Mouse (Mus musculus): ENCODE measurements around the gene Dnajc16. TPM values are rescaled to one million over a fixed set of nuclear protein-coding genes. Genes with fewer than 3 reads are reported as not detected.

Dnajc16 gene
- 10 to 100 TPM; 13.2 to 13.3 TPM for total RNA-seq (2021)
- long read RNA-seq, experiment 1, full-length matches to known transcripts = 5 of 8 reads
- long read RNA-seq, experiment 1, partial matches to known transcripts = 2 of 8 reads
- long read RNA-seq, experiment 1, other reads (novel, unspliced or antisense) = 1 of 8 reads
- long read RNA-seq, experiment 2, full-length matches to known transcripts = 3 of 7 reads
- long read RNA-seq, experiment 2, partial matches to known transcripts = 1 of 7 reads
- long read RNA-seq, experiment 2, other reads (novel, unspliced or antisense) = 3 of 7 reads

DNA sequence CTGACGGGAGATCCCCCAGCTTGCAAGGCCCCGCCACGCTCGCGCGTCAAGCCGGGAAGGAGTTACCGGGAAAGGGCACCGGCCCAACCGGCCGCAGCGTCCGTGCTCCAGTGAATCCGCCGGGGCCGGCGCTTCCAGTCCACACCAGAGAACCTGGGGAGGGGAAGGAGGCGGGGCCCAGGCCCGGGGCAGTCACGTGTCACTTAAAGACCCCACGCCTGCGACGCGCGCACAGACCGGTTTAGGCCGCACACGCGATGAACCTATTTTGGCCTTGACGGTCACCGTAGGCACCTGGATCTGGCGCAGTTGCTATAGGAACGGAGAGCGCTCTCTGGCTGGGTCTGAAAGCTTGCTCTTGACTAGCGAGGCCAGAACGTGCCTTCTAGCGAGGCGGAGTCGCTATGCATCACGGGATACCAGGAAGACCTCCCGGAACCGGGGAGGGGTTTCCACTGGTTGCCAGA, at the start of gene Dnajc16:
Dnajc16 (minus strand) TSS at position 408 of the 467 bp plus-strand sequence.
- peak; percentile 98 for DNase-seq (ENCODE audit: low spot score)

DNA sequence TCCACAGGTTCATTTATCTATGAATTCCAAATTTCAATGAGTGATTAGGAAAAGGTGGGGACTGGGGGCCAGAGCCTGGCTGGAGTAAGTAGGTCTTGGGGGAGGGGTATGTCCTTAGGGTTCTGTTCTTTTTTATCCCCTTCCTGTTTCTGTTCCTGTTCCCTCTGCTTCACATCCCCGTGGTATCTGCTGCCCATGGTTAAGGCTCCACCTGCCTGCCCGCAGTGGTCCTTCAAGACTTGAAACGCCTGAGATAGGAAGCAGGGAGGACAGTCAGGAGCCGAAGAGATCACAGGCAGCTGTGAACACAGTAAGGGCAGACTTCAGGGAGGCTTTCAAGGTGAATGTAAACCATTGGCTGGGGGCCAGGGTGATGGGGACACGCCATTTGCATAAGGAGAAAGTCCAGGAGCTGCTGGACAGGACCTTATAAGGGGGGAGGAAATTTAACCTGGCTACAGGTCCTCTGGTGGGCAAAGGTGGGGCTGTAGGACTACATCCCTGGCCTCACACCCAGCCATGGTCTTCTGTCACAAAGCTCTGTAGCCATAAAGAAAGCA, 43.9 kb upstream of the Dnajc16 start:
- DNase-seq (ENCODE audit: low spot score) = no peak

DNA sequence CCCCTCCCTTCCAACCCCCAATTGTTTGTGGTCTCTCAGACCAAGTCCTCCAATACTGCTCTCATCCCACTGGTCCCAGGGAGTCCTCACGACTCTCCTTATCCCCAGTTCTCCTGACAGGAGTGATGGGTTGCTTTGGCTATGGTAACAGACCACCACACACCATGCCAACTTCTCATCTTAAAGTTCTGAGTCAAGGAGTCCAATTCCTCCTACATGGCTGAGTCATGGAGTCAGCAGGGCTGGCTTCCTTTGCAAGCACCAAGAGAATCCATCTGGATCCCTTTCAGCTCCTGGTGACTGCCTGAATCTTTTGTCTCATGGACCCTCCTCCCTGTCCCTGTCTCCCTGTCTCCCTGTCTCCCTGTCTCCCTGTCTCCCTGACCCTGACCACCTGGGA, 43.2 kb upstream of the Dnajc16 start:
- DNase-seq (ENCODE audit: low spot score) = no peak

DNA sequence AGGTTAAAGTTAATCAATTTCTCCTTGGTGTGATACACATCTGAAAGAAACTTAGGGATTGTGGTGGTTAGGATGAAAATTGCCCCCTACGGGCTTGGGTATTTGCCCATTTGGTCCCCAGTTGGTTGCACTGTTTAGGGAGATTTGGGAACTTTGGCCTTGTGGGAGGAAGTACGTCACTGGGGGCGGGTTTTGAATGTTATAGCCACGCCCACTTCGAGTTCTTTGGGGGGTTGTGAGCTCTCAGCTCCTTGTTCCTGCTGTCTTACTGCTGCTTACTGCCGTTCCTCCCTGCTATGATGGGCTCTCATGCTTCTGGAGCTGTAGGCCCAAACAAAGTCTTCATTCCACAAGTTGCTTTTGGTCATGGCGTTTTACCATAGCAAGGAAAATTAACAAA, 40.6 kb upstream of the Dnajc16 start:
- DNase-seq (ENCODE audit: low spot score) = no peak

DNA sequence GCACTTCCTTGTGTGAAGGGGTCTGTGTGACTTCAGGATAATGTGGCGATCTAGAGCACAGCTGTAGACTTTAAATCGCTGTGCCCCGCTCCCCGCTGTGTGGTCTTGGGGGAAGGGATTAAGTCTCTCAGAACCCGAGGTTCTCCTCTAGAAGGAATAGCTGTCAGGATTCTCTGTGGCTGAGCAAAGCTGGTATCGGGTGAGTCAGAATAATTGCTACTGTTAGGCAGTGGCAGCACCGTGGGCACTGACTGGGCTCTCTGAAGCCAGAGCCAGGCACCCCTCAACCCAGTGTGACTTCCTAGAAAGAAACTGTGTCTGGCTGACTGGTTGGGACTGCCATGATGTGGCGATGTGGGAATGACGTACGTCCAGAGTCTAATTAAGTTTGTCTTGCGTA, 39.6 kb upstream of the Dnajc16 start:
- no peak for DNase-seq (ENCODE audit: low spot score)

DNA sequence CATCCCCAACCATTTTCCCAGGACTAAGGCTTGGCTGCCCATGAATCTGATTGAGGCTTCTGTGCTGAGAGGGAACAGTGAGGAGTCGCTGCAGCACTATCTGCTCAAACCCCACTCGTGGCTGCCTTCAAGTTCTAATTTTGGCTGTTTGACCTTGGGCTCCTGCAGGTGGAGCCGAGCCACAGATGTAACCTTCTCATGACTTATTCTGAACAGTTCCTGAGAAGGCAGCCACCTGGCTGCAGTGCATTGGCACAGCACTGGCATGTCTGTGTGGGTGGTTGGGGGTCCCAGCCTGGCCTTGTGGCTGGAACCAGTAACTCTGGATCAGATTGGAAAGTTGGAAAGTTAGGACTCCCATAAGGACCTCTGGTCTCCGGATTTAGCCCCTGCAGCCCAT, 37.4 kb upstream of the Dnajc16 start:
- DNase-seq (ENCODE audit: low spot score) = no peak

DNA sequence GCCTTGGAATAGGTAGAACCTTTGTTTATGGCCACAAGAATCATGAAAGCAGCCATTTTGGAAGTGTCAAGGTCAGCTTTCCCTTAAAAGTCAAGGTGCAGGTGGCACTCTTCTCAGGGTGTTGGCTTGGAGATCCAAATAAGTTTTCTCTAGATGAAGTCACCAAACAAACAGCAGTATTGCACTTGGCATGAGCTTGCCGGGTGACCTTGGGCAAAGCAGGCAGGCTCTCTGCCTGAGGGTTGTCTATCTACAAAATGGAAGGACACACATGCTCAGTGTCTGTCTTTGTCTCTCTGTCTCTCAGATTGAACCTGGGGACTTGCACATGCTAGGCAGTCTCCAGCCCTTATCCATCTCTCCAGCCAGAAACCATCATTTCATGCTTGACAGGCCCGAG, 36.7 kb upstream of the Dnajc16 start:
- no peak for DNase-seq (ENCODE audit: low spot score)

DNA sequence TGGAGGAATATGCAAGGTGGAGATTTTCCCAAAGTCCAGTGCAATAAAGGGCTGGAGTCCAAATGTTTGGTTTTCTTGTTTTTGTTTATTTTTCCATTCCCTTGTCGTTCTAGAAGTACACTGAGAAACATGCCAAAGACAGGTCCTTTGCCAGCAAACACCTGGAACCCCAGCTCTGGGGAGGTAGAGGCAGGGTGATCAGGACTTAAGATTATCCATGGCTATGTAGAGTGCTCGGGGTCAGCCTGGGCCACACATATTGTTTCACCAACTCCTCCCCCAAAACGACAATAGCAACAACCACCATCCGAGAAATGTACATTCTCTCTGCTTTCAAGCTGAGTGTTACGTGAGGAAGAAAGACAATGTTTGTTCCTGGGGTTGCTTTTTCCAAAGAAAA, 35.3 kb upstream of the Dnajc16 start, which contains the start of gene Cela2a:
Cela2a (minus strand) TSS at position 101 of the 400 bp plus-strand sequence.
- no peak for DNase-seq (ENCODE audit: low spot score)

DNA sequence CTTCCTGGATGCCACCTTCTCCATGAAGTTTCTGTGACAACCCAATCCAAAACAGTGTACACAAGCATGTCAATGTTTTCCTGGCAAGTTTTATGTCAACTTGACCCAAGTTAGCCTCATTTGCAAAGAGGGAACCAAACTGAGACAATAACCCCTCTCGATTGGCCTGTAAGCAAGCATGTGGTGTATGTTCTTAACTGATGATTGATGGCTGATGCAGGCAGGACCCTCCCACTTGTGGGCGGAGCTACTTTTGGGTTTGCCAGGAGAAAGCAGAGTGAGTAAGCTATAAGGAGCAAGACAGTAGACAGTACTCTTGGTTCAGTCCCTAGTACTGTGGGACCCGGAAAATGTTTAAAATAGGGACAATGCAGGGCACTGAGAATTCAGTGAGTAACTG, 32.2 kb upstream of the Dnajc16 start:
- DNase-seq (ENCODE audit: low spot score) = no peak

DNA sequence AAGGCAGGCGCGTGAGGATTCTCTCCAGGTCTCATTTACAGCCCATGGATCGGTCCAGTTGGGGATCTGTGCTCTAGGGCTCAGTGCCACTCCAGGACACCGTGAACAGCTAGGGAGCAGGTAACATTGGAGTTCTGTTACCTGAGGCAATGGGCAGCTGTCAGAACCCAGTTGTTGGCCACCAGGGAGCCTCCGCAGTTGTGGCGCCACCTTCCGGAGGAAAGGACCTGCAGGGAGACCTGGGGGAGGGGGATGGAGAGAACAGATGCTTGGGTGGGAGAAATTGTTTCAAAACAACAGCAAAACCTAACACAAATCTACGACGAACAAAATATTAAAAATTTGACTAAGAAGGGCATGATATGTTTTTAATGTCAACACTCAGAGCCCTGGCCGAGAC, 31.4 kb upstream of the Dnajc16 start:
- DNase-seq (ENCODE audit: low spot score) = peak; percentile 15

DNA sequence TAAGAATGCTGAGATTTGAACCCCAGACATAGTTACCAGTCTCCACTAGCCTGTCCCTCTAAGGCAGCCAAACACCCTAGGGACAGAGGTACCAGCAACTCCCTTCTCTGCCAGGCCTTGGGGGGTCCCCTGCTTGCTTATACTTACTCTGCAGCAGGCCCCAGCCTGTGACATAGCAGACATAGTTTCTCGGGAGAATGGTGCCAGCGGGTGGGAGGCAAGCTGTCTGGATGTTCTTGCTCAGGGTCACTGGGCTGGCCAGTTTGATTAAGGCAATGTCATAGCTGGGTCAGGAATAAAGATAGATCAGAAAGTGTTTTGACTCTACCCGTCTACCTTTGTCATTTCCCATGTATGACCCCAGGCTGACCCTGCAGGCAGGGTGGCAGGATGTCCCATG, 30.4 kb upstream of the Dnajc16 start:
- DNase-seq (ENCODE audit: low spot score) = no peak

DNA sequence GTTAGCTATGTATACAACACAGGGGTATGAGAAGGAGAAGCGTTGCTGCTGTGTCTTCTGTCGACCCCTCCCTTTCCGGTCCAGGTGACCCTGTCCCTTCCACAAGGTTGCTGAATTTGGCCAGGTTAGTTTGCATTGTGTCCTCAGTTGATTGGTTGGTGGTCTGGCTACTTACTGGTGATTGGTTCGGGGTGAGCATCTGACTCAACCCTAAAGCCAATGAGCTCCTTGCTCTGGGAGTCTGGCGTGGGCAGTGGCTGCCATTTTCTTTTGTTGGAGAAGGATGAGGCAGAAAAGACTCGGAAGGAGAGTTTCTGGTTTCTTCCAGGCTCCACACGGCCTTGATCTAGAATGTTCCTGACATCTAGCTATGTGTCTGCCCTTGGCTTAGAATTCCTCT, 28.6 kb upstream of the Dnajc16 start:
- DNase-seq (ENCODE audit: low spot score) = no peak

DNA sequence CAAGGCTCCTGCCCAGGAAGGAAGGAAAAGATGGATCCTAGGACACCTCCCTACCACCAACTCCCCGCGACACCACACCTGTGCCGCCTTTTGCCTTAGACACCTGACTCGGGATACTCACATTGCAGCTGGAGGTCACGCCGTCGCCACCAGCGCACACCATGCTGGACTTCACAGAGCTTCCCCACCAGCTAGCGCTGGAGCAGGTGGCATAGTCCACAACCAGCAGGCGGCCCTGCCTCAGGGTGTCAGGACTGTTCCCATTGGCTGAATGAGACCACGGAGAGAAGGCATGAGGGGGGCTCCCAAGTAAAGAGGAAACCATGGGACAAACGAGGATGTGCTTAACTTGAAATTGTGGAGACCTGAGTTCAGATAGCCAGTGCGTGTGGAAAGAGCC, 28.1 kb upstream of the Dnajc16 start:
- DNase-seq (ENCODE audit: low spot score) = no peak

DNA sequence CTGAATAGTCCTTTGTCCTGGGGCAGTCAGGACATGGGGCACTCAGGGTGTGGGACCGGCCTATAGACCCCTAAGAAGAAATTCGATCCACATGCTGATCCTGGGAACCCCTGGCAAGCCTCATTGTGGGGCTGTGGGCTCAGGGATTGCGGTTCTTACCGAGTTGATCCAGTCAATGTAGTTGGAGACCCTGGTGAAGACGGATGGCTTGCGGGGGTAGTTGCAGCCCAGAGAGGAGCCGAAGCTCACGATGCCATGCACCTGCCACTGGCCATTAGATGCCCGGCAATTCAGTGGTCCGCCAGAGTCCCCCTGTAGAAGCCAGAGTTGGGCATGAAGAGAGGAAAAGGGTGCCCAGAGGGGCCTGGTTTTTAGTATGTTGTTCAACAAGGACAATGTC, 27.0 kb upstream of the Dnajc16 start:
- DNase-seq (ENCODE audit: low spot score) = no peak

DNA sequence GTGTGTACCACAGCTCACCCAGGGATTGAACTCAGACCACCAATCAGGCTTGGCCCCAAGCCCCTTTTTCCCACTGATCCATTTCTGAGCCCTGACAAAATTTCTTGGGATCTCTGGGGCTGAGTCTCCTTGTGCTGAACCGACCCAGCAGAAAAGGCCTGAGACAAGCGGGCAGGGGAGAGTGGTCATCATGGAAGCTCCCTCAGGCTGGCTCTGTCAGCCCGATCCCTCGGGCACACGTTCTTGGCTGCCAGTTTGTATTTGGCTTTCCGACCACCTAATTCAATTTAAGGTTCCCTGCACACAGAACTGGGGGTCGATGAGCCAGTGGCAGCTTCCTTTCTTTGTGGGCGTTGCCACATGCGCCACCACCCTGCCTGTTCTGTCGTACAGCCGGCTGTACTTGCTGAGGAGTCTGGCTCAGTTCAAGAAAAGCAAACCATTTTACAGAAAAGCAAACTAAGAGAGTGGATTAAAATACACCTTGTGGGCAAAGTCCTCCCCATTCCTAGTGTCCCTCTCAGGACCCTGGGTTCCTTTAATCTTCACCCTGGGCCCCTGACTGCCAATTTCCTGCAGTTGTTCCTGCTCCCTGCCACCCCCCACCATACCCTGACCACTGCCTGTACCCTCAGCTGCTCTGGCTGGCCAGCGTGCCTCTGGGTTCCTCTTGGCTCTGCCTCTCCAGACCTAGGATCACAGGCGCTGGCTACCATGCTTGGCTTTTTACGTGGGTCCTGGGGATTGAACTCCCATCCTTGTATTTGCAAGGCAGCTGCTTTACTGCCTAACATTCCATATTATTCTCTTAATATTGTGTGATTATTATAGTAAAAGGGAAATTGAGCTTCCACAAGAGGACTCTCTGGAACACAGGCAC, 26.3 kb upstream of the Dnajc16 start:
- DNase-seq (ENCODE audit: low spot score) = no peak

DNA sequence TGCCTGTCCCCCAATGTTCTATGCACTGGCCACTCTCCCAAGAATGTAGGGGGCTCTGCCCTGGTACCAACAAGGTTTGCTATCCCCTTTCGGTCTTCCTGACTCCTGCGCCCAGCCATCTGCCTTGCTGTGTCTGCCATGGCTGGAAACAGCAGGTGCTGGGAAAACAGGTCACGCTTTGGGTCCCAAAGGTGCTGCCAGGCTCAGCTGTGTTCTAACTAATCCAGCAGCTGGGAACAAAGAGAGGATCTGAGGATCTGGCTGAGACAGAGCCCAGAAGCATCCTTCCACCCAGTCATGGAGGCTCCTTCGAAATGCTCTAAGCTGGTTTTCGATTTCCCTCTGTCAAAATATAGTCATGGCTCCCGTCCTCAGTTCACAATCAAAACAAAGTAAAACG, 25.5 kb upstream of the Dnajc16 start:
- no peak for DNase-seq (ENCODE audit: low spot score)

DNA sequence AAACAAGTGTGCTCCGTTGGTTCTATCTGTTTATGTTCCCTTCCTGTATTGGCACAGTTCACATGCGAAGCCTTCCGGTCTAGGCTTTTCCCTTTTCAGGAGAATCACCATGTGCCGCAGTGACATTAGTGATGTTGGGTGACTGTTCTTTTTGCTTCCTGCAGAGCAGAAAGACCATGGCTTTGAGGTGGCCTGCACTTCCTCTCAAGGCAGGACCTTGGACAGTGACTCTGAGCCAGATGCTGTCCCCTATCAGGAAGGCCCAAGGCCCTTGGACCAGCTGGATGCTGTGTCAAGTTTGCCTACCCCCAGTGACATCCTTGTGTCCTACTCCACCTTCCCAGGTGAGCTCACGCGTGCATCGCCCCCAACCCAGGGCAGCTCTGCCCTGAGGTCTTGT, 20.6 kb upstream of the Dnajc16 start:
- no peak for DNase-seq (ENCODE audit: low spot score)

DNA sequence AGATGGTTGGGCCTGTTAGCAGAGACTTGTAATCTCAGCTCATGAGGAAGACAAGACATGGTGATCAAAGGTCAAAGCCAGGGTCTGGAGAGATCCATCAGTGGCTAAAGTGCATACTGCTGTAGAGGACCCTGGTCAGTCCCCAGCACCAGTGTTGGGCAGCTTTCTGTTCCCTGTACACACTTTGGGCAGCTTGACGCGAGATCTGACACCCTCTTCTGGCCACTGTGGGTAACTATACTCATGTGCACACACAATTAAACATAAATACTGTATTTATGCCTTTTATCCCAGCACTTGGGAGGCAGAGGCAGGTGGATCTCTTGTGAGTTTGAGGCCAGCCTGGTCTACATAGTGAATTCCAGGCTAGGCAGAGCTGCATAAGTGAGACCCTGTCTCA, 20.2 kb upstream of the Dnajc16 start:
- DNase-seq (ENCODE audit: low spot score) = no peak

DNA sequence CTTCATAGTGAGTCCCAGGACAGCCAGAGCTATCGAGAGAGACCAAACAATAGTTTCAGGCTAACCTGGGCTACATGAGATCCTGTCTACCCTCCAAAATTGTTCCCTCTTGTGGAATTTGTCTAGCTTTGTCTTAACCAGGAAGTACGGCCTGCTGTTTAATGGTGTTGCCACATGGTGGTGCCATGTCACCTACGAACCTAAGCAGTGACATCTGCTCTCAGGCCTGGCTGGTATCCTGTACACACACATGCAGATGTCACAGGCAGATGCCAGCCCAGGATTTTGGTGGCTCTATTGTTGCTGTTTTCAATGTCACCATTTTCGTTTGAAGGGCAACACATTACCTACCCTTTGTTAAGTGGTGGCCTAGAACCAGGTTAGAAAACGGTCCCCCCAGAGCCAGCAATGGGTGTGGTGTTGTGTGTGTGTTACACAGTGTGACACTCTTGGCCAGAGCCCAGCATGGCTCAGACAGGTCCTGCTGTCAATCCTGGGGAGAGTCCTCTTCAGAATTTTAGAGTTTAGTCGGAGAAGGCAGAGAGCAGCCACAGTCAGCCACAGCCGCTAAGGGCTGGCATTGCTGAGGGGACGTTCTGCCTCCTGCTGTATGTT, 19.2 kb upstream of the Dnajc16 start:
- no peak for DNase-seq (ENCODE audit: low spot score)

DNA sequence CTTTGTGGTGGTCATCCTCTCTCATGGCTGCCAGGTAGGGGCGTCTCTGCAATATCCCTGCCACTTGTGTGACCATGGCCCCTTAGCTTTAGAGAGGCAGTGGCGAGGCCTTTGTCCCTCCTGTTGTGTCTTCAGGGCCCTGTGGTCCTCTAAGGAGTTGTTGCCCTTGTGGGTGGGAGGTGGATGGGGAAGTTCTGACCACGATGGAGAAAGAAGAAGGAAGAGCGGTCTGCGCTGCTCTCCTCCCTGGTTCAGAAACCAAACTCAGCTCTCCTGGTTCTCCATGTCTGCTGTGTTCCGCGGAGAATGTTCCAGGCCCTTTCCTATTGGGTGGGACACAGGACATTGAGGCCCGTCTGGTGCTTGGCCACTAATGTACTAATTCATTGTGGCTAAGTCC, 15.2 kb upstream of the Dnajc16 start:
- no peak for DNase-seq (ENCODE audit: low spot score)

DNA sequence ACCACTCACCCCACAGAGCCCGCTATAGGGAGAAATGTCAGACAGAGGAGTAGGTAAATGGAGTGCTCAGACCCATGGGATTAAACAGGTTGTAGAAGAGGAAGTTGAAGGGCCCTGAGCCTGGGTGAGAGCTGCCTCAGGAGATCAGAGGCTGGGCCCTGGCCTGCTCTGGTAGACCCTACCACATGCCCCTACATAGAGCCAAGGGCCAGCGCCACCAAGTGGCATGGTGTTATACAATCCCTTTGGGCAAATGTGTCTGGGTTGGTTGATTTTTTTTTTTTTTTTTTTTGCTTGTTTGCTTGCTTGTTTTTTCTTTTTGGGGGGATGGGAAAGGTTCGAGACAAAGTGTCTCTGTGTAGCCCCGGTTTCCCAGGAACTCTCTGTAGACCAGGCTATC, 13.4 kb upstream of the Dnajc16 start:
- no peak for DNase-seq (ENCODE audit: low spot score)

DNA sequence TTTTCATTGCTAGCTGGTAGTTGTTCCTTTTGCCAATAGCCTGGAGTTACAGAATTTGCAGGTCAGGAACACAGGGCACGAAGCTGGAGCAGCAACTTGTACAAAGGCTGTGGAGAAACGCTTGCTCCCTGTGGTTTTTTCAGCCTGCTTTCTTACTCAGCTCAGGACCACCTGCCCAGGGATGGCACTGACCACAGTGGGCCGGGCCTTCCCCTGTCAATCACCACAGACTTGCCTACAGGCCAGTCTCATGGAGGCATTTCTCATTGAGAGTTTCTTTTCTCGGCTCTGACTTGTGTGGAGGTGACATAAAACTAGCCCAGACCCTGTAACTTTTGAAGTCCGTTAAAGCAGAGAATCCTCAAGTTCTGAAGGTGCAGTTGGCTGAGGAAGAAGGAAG, 6.8 kb upstream of the Dnajc16 start:
- DNase-seq (ENCODE audit: low spot score) = no peak
